Mouse (Mus musculus) stomach, embryonic 14.5 days (tissue): ENCODE measurements at regions not wholly inside any gene's neighbourhood (a gene's known extent, or its start where the extent isn't known, plus 50 kb on each side); places are given as distances from the start of the nearest gene placed in this dataset.

Experiments used
- ATAC-seq: fragments of 200-750 bp; cut with Nextera tagmentation; 2 replicates; pipeline ENCODE4 v1.8.0; 2017; ENCODE audit warnings: low read depth, moderate TSS enrichment; ENCODE audit not compliant: insufficient number of reproducible peaks, insufficient read depth, low FRiP score
- H3K27ac ChIP-seq: fragments of 300-500 bp; sonication (generic); 2 replicates; pipeline ENCODE4 v1.5.1; 2014; ENCODE audit warnings: mild to moderate bottlenecking, low read length, moderate library complexity, mixed read lengths
- H3K27me3 ChIP-seq: fragments of 300-500 bp; sonication (generic); 2 replicates; pipeline ENCODE4 v1.6.1; 2014; ENCODE audit warnings: low read length, control low read depth, mixed read lengths; ENCODE audit not compliant: control insufficient read depth, insufficient read depth
- H3K36me3 ChIP-seq: fragments of 300-500 bp; sonication (generic); 2 replicates; pipeline ENCODE4 v1.6.1; 2014; ENCODE audit warnings: mild to moderate bottlenecking, control low read depth, low read length, moderate library complexity, mixed read lengths; ENCODE audit not compliant: control insufficient read depth, insufficient read depth
- H3K4me1 ChIP-seq: fragments of 300-500 bp; sonication (generic); 2 replicates; pipeline ENCODE4 v1.6.1; 2014; ENCODE audit warnings: low read length, control low read depth, mixed read lengths; ENCODE audit not compliant: control insufficient read depth, insufficient read depth
- H3K4me2 ChIP-seq: fragments of 300-500 bp; sonication (generic); replicated peaks from 2 replicates; pipeline ENCODE4 v1.6.1; 2014; ENCODE audit warnings: low read depth, low read length, control low read depth
- H3K4me3 ChIP-seq: fragments of 300-500 bp; sonication (generic); 2 replicates; pipeline ENCODE4 v1.5.1; 2014; ENCODE audit warnings: low read depth, low read length, control low read depth
- H3K9ac ChIP-seq: fragments of 300-500 bp; sonication (generic); replicated peaks from 2 replicates; pipeline ENCODE4 v1.6.1; 2014; ENCODE audit warnings: low read depth, mild to moderate bottlenecking, control low read depth, low read length, moderate library complexity, mixed read lengths
- H3K9me3 ChIP-seq: fragments of 300-500 bp; sonication (generic); 2 replicates; pipeline ENCODE4 v1.6.1; 2016; ENCODE audit warnings: low read depth, low read length, control low read depth; ENCODE audit not compliant: control insufficient read depth
- WGBS: fragments of 180-500 bp; shearing (Covaris S2); extraction: QIAGEN DNeasy Blood & Tissue Kit; methylation state at CpG from one replicate; pipeline ENCODE4 v1.1.7; 2014; 5-methylcytosine and 5-hydroxymethylcytosine counted together

- H3K4me3 ChIP-seq, result no peak overlapping the region
- no peak overlapping the region for H3K27ac ChIP-seq
- H3K4me2 ChIP-seq, result no peak overlapping the region
- H3K9ac ChIP-seq, result no peak overlapping the region
- H3K9me3 ChIP-seq, result no peaks in the 10 kb centered on the region
- ATAC-seq, result no peak
- H3K27me3 ChIP-seq, result no peaks in the 10 kb centered on the region
- no peaks in the 10 kb centered on the region for H3K36me3 ChIP-seq
- no peaks in the 10 kb centered on the region for H3K4me1 ChIP-seq
Observed at GRCm38 (mm10) chr1:105206216-105206615, 150.3 kb downstream of the Rnf152 start.

- Histone ChIP-seq H3K4me2 (no peak overlapping the region), H3K27ac (no peak overlapping the region), H3K9ac (no peak overlapping the region), H3K9me3 (no peaks in the 10 kb centered on the region), H3K4me3 (no peak overlapping the region), H3K36me3 (no peaks in the 10 kb centered on the region), H3K27me3 (no peaks in the 10 kb centered on the region), H3K4me1 (no peaks in the 10 kb centered on the region)
- ATAC-seq, result no peak
- WGBS, result 45% methylated on average over 3 of the region's 3 CpGs
Observed at GRCm38 (mm10) chr1:105199305-105199704, 157.2 kb downstream of the Rnf152 start.

GRCm38 (mm10) chr1:105191126-105191525 is 165.4 kb downstream of the Rnf152 start:
- ATAC-seq, result no peak
- no peaks in the 10 kb centered on the region for H3K36me3 ChIP-seq
- H3K27ac ChIP-seq, result no peak overlapping the region
- no peak overlapping the region for H3K9ac ChIP-seq
- no peaks in the 10 kb centered on the region for H3K9me3 ChIP-seq
- no peak overlapping the region for H3K4me2 ChIP-seq
- H3K4me3 ChIP-seq, result no peak overlapping the region
- H3K4me1 ChIP-seq, result no peaks in the 10 kb centered on the region
- WGBS, result 95% methylated on average over 3 of the region's 3 CpGs
- no peaks in the 10 kb centered on the region for H3K27me3 ChIP-seq

GRCm38 (mm10) chr1:105188920-105189266 is 167.6 kb downstream of the Rnf152 start:
- no peak overlapping the region for H3K27ac ChIP-seq
- no peak overlapping the region for H3K4me3 ChIP-seq
- H3K4me1 ChIP-seq, result no peaks in the 10 kb centered on the region
- H3K4me2 ChIP-seq, result no peak overlapping the region
- H3K36me3 ChIP-seq, result no peaks in the 10 kb centered on the region
- H3K9ac ChIP-seq, result no peak overlapping the region
- H3K9me3 ChIP-seq, result no peaks in the 10 kb centered on the region
- no peak for ATAC-seq
- H3K27me3 ChIP-seq, result no peaks in the 10 kb centered on the region

GRCm38 (mm10) chr1:105188210-105188919 is 168.1 kb downstream of the Rnf152 start:
- no peak overlapping the region; the same call in 1 of the 2 replicates for H3K27ac ChIP-seq
- no peaks in the 10 kb centered on the region for H3K4me1 ChIP-seq
- 60% methylated on average over 3 of the region's 3 CpGs for WGBS
- no peak overlapping the region for H3K9ac ChIP-seq
- no peaks in the 10 kb centered on the region for H3K36me3 ChIP-seq
- no peaks in the 10 kb centered on the region for H3K27me3 ChIP-seq
- no peak overlapping the region for H3K4me3 ChIP-seq
- no peak overlapping the region for H3K4me2 ChIP-seq
- no peaks in the 10 kb centered on the region for H3K9me3 ChIP-seq
- no peak for ATAC-seq

GRCm38 (mm10) chr1:105184470-105184869 is 172.0 kb downstream of the Rnf152 start:
- Histone ChIP-seq H3K9ac (no peak overlapping the region), H3K36me3 (no peaks in the 10 kb centered on the region), H3K27ac (no peak overlapping the region), H3K9me3 (no peaks in the 10 kb centered on the region), H3K27me3 (no peaks in the 10 kb centered on the region), H3K4me2 (no peak overlapping the region), H3K4me1 (0 out of 2 replicates have a peak, but pooled peaks cover 5% of the 10 kb centered on the region), H3K4me3 (no peak overlapping the region)
- no peak for ATAC-seq
- 86% methylated on average over 3 of the region's 3 CpGs for WGBS

- Histone ChIP-seq H3K4me2 (no peak overlapping the region), H3K4me3 (no peak overlapping the region), H3K27me3 (no peaks in the 10 kb centered on the region), H3K9ac (no peak overlapping the region), H3K36me3 (no peaks in the 10 kb centered on the region), H3K4me1 (peaks cover 14% of the 10 kb centered on the region; the same call in 1 of the 2 replicates), H3K9me3 (no peaks in the 10 kb centered on the region), H3K27ac (peak overlapping the region; percentile 84)
- peak; percentile 89 for ATAC-seq
- WGBS, result 28% methylated on average over 3 of the region's 3 CpGs
Observed at GRCm38 (mm10) chr1:105179371-105179823, 177.1 kb downstream of the Rnf152 start.

GRCm38 (mm10) chr1:105178773-105179172 is 177.7 kb downstream of the Rnf152 start:
- H3K27ac ChIP-seq, result peak overlapping the region; percentile 84
- no peaks in the 10 kb centered on the region for H3K9me3 ChIP-seq
- no peaks in the 10 kb centered on the region for H3K36me3 ChIP-seq
- H3K9ac ChIP-seq, result no peak overlapping the region
- H3K27me3 ChIP-seq, result no peaks in the 10 kb centered on the region
- ATAC-seq, result peak; percentile 73
- 25% methylated on average over 6 of the region's 6 CpGs for WGBS
- H3K4me2 ChIP-seq, result 0 out of 2 replicates have a peak overlapping the region, but pooled peaks have one; percentile 10
- H3K4me3 ChIP-seq, result no peak overlapping the region
- peaks cover 14% of the 10 kb centered on the region; the same call in 1 of the 2 replicates for H3K4me1 ChIP-seq

- 65% methylated on average over 2 of the region's 2 CpGs for WGBS
- no peak overlapping the region for H3K4me2 ChIP-seq
- H3K9me3 ChIP-seq, result no peaks in the 10 kb centered on the region
- no peak overlapping the region for H3K9ac ChIP-seq
- H3K36me3 ChIP-seq, result no peaks in the 10 kb centered on the region
- no peak overlapping the region for H3K4me3 ChIP-seq
- H3K27me3 ChIP-seq, result no peaks in the 10 kb centered on the region
- peak overlapping the region; percentile 84 for H3K27ac ChIP-seq
- ATAC-seq, result no peak
- peaks cover 14% of the 10 kb centered on the region; the same call in 1 of the 2 replicates for H3K4me1 ChIP-seq
Observed at GRCm38 (mm10) chr1:105177938-105178337, 178.6 kb downstream of the Rnf152 start.
